ENCODE assay signal across 18 mouse cellular contexts in the genomic region with DNA sequence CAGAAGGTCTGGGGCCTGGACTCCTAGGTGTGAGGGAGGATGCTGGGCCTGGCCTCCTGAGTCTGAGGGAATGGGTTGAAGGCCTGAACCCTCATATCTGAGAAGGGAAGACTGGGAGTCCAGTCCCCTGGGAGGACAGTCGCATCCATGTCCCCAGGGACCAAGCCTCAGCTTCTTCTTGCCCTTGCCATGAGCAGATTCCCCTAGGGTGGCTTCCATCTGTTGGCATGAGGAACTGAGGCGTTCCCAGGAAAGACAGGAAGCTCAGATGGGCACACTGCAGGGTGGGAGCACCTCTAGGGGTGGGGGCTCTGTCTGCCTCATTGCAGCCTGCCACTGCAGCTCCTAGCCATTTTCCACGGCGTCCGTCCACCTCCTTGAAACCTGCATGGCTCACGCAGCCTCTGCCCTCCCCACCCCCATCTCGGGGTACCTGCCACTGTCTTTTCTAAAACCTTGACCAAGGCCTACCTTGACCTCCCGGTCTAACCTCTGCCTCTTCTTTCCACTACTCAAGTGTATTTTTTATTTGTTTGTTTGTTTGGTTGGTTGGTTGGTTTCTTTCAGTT. TPM values are rescaled to one million over a fixed set of nuclear protein-coding genes. Genes with fewer than 3 reads are reported as not detected.
A peak's percentile ranks its signal among the peaks of the same experiment; 100 is the strongest.
DNase-seq lines count a peak whose midpoint lies in the region; ATAC-seq lines count a peak whose summit lies in the region.
"Had no signal": no experiment of that assay in that cellular context is flagged by ENCODE, and none has a peak within 500 bp of the region (broad histone marks: within the 10 kb centered on the region; RNA-seq: fewer than 3 reads in every experiment).

No protein-coding gene starts in this region.

- peaks cover 49% of the 10 kb centered on the region for H3K4me1 ChIP-seq in forebrain, embryonic 16.5 days (replicated peaks; ENCODE audit: control insufficient read depth, insufficient read depth, low read length)
- H3K4me1 ChIP-seq in midbrain, embryonic 15.5 days: peaks cover 55% of the 10 kb centered on the region
- H3K4me1 ChIP-seq in kidney, embryonic 16.5 days (ENCODE audit: insufficient read depth, low read length): peaks cover 5% of the 10 kb centered on the region; the same call in 1 of the 2 replicates

- H3K27ac ChIP-seq in forebrain, embryonic 16.5 days (ENCODE audit: low read length): no peak overlapping the region
- peak overlapping the region; percentile 98 for H3K27ac ChIP-seq in midbrain, embryonic 15.5 days
- H3K27ac ChIP-seq in kidney, embryonic 16.5 days (ENCODE audit: low read length): no peak overlapping the region
- H3K27ac ChIP-seq: gastrocnemius, adult 2 months; heart, embryonic 10.5 days; liver, embryonic 12.5 days had no signal

- peak overlapping the region; percentile 56 for H3K9ac ChIP-seq in forebrain, embryonic 16.5 days (replicated peaks; ENCODE audit: low read depth, low read length)
- H3K9ac ChIP-seq in midbrain, embryonic 15.5 days: peak overlapping the region; percentile 98
- H3K9ac ChIP-seq in kidney, embryonic 16.5 days (replicated peaks; ENCODE audit: low read length): no peak overlapping the region
- H3K9ac ChIP-seq: liver, embryonic 12.5 days had no signal

- no peaks in the 10 kb centered on the region for H3K27me3 ChIP-seq in forebrain, embryonic 16.5 days (replicated peaks; ENCODE audit: control insufficient read depth, insufficient read depth, low read length)
- no peaks in the 10 kb centered on the region for H3K27me3 ChIP-seq in midbrain, embryonic 15.5 days (replicated peaks)
- H3K27me3 ChIP-seq in kidney, embryonic 16.5 days (ENCODE audit: insufficient read depth, low read length): peaks cover 51% of the 10 kb centered on the region

- H3K4me2 ChIP-seq in forebrain, embryonic 16.5 days (ENCODE audit: low read length): peak overlapping the region; percentile 82
- H3K4me2 ChIP-seq in midbrain, embryonic 15.5 days: peak overlapping the region; percentile 53
- no peak overlapping the region for H3K4me2 ChIP-seq in kidney, embryonic 16.5 days (replicated peaks; ENCODE audit: low read depth, low read length)
- H3K4me2 ChIP-seq: liver, embryonic 12.5 days had no signal

- H3K36me3 ChIP-seq in forebrain, embryonic 16.5 days (ENCODE audit: control insufficient read depth, insufficient read depth): peaks cover 8% of the 10 kb centered on the region
- peaks cover 14% of the 10 kb centered on the region for H3K36me3 ChIP-seq in midbrain, embryonic 15.5 days (replicated peaks)
- no peaks in the 10 kb centered on the region for H3K36me3 ChIP-seq in kidney, embryonic 16.5 days (ENCODE audit: insufficient read depth, low read length)
- H3K36me3 ChIP-seq: heart, embryonic 10.5 days; liver, embryonic 12.5 days had no signal

- H3K4me3 ChIP-seq in forebrain, embryonic 16.5 days (replicated peaks; ENCODE audit: low read length): peak overlapping the region; percentile 75
- H3K4me3 ChIP-seq in midbrain, embryonic 15.5 days: peak overlapping the region; percentile 97
- H3K4me3 ChIP-seq in kidney, embryonic 16.5 days (ENCODE audit: low read length): no peak overlapping the region
- H3K4me3 ChIP-seq: gastrocnemius, adult 2 months; liver, embryonic 12.5 days had no signal

- 85% methylated on average over 8 of the region's 8 CpGs for WGBS in forebrain, embryonic 16.5 days
- WGBS in midbrain, embryonic 15.5 days: 73% methylated on average over 8 of the region's 8 CpGs
- WGBS in kidney, embryonic 16.5 days: 81% methylated on average over 8 of the region's 8 CpGs

- peak; percentile 52 for DNase-seq in cerebellum, adult 11 months
- no peak for DNase-seq in cerebellum, postnatal 4 days (ENCODE audit: low spot score in 2 of 2)
- peak; percentile 48 to 53 for DNase-seq in cerebellum, adult 18-20 months
- no peak for DNase-seq in thymus, postnatal 25 days
- DNase-seq: adrenal gland, adult 8-10 months; gastrocnemius, adult 2 months; kidney, adult 9 months; lung, postnatal 14 days had no signal

- no peaks in the 10 kb centered on the region for H3K9me3 ChIP-seq in forebrain, embryonic 16.5 days (ENCODE audit: control insufficient read depth, low read length)
- H3K9me3 ChIP-seq in midbrain, embryonic 15.5 days: no peaks in the 10 kb centered on the region
- H3K9me3 ChIP-seq in kidney, embryonic 16.5 days (ENCODE audit: low read length): no peaks in the 10 kb centered on the region
- H3K9me3 ChIP-seq: heart, embryonic 10.5 days; liver, embryonic 12.5 days had no signal

- ATAC-seq in forebrain, embryonic 16.5 days: no peak
- no peak for ATAC-seq in midbrain, embryonic 15.5 days (replicated peaks)
- no peak for ATAC-seq in kidney, embryonic 16.5 days (ENCODE audit: low FRiP score, low TSS enrichment)
- ATAC-seq in erythroid progenitor cell, adult 5-6 weeks (replicated peaks; ENCODE audit: low FRiP score, poor library complexity, severe bottlenecking): no peak
- ATAC-seq: liver, embryonic 12.5 days had no signal

RNA-seq across cellular contexts. Expression of a gene that starts 1.9 kb away (rescaled TPM):
- 227 and 278 TPM in 2 replicates for polyA plus RNA-seq in forebrain, embryonic 16.5 days (2015; fragmentation: Nextera tagmentation; extraction: Ambion mirVana)
- polyA plus RNA-seq in midbrain, embryonic 15.5 days (2015; fragmentation: Nextera tagmentation; extraction: Ambion mirVana): 405 and 430 TPM in 2 replicates
- 0.66 and 1.5 TPM in 2 replicates for polyA plus RNA-seq in kidney, embryonic 16.5 days (2015; fragmentation: Nextera tagmentation; extraction: Ambion mirVana)
- total RNA-seq in erythroid progenitor cell, adult 5-6 weeks (2015; ENCODE audit: low replicate concordance): 5.4 and 15.1 TPM in 2 replicates
- 3.3 TPM in 1 of 2 replicates, not detected in the other for total RNA-seq in erythroid progenitor cell, adult 5-6 weeks (2017; ENCODE audit: low replicate concordance)
- total RNA-seq: gastrocnemius, adult 2 months had no signal

RNA-seq across cellular contexts. Expression of a gene that starts 31.4 kb away (rescaled TPM):
- polyA plus RNA-seq in forebrain, embryonic 16.5 days (2015; fragmentation: Nextera tagmentation; extraction: Ambion mirVana): 200 and 220 TPM in 2 replicates
- polyA plus RNA-seq in midbrain, embryonic 15.5 days (2015; fragmentation: Nextera tagmentation; extraction: Ambion mirVana): 275 and 289 TPM in 2 replicates
- 183 and 199 TPM in 2 replicates for polyA plus RNA-seq in kidney, embryonic 16.5 days (2015; fragmentation: Nextera tagmentation; extraction: Ambion mirVana)
- total RNA-seq in erythroid progenitor cell, adult 5-6 weeks (2015; ENCODE audit: low replicate concordance): 8.3 and 8.8 TPM in 2 replicates
- total RNA-seq in erythroid progenitor cell, adult 5-6 weeks (2017; ENCODE audit: low replicate concordance): 7.3 and 18.0 TPM in 2 replicates

RNA-seq across cellular contexts. Expression of a gene that starts 59.6 kb away (rescaled TPM):
- 0.37 TPM in 1 of 2 replicates, not detected in the other for polyA plus RNA-seq in forebrain, embryonic 16.5 days (2015; fragmentation: Nextera tagmentation; extraction: Ambion mirVana)
- 5.0 and 6.4 TPM in 2 replicates for polyA plus RNA-seq in midbrain, embryonic 15.5 days (2015; fragmentation: Nextera tagmentation; extraction: Ambion mirVana)
- polyA plus RNA-seq in kidney, embryonic 16.5 days (2015; fragmentation: Nextera tagmentation; extraction: Ambion mirVana): not detected in 2 replicates
- total RNA-seq in erythroid progenitor cell, adult 5-6 weeks (2015; ENCODE audit: low replicate concordance): not detected in 2 replicates
- not detected in 2 replicates for total RNA-seq in erythroid progenitor cell, adult 5-6 weeks (2017; ENCODE audit: low replicate concordance)
- total RNA-seq: adrenal gland, adult 8-10 months; gastrocnemius, adult 2 months; hematopoietic stem cell, adult 5-6 weeks; layer of hippocampus, adult 8-10 months; left cerebral cortex, postnatal 25 days; monocyte, adult 5-6 weeks had no signal
- polyA plus RNA-seq: heart, embryonic 10.5 days; liver, embryonic 12.5 days had no signal

Comparison
In these comparisons a context has a peak if more than half of its experiments do, and no peak if none do; other contexts are left out.
1. DNase-seq: peak in cerebellum, adult 11 months (single experiment) and cerebellum, adult 18-20 months (2 of 2); none in cerebellum, postnatal 4 days (0 of 2) and thymus, postnatal 25 days (single experiment).
2. RNA of a gene that starts 1.9 kb away (polyA plus RNA-seq): 405 to 430 TPM in midbrain, embryonic 15.5 days and 227 to 278 TPM in forebrain, embryonic 16.5 days; 0.66 to 1.5 TPM in kidney, embryonic 16.5 days; every median in the first group is over 10 times any median in the second.